Mouse (Mus musculus): ENCODE measurements around the gene Hsd17b12.

The Hsd17b12 gene

GRCm38 (mm10) chr2:94157592-94158519 is at the start of gene Hsd17b12:
Gene Hsd17b12, minus strand, starts transcription at chr2:94157964.
- DNase-seq: peak; percentile 100

DNA sequence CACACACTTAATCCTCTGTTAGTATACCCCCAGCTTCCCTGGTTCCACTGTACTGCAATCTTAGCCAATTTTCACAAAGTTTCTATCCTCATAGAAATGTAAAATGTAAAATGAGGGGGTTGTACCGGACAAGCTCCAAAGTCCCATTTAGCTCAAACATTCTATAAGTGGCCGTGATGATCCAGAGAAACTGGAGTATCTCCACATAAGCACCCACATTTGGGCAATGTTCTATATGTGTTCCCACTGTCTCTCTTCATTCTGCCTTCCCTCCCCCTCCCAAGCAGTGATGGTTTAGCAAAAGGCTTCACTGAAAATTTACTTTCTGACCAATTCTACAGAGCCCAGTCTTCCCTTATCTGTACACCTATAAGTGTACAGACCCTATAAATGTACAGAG is 27.1 kb upstream of the Hsd17b12 start:
- no peak for DNase-seq

DNA sequence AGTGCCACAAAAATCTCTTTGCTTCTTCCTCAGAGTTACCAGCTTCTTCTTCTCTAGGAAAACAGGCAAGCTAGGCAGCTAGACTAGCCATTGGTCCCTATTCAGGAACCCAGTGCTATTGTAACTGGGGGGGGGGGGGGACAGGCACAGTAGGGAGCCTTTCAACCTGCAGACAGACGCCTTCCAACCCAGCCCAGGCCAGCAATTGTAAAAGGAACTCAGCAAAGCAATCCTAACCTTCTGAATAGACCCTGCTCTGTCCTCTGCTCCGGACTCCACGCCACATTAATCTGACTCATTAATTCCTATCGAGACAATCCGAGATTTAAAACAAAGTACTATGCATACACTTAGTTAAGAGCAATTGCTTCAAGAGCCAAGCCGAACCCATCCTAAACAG is 26.4 kb upstream of the Hsd17b12 start:
- no peak for DNase-seq

DNA sequence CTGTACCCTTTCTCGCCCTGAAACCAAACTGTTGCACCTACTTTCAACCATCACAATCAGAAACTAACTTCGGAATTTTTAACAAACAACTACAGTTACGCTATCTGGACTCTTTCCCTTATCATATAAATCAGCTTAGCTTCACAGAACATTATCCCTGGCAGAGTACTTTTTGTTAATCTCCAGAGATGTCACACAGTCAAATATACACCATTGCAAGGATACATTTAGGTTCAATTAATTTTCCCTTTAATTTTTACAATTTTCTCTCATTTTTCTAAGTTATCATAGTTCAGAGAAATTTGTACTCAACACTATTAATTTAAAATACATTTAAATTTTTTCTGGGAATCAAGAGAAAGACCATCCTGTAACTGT is 21.3 kb upstream of the Hsd17b12 start:
- no peak for DNase-seq

DNA sequence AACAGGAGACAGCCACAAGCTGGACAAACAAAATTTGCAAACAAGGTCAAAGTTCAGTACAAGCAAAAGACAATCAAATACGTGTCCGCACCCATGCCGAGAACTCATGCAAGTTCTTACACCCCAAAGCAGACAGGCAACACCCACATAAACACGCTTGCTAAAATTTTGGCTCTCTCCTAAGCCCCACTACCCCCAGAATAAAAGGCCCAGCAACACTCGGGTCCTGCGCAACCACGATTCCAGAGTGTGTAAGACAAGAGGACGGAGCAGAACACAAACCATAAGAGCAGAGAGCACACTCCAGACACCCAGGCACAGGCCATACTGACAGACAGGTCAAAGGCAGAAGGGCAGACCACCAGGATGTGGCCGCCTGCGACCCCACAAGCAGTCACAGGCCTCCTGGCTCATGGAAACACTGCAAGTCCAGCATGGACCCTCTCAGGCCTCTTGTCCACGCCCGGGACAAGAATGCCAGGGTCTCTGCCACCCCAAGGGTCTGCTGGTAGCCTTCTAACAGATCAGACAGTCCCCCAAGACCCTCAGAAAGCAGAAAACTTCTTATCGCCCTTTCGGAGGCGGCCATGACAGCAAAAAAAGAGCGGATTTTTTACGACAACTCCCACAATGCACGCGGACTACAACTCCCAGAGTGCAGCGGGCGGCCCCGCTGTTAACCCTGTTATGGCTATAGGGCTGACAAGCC is 20.7 kb upstream of the Hsd17b12 start:
- DNase-seq: peak; percentile 86 to 88

- no peak for DNase-seq
These were observed 19.5 kb upstream of the Hsd17b12 start for GRCm38 (mm10) chr2:94177294-94177693.

- DNase-seq: no peak
These were observed 18.6 kb upstream of the Hsd17b12 start for GRCm38 (mm10) chr2:94176381-94176780.

- no peak for DNase-seq
These were observed 15.8 kb upstream of the Hsd17b12 start for GRCm38 (mm10) chr2:94173549-94173948.

- DNase-seq: no peak
These were observed 5.4 kb upstream of the Hsd17b12 start for GRCm38 (mm10) chr2:94163207-94163606.

GRCm38 (mm10) chr2:94162141-94162540 is 4.4 kb upstream of the Hsd17b12 start:
- DNase-seq: no peak

DNA sequence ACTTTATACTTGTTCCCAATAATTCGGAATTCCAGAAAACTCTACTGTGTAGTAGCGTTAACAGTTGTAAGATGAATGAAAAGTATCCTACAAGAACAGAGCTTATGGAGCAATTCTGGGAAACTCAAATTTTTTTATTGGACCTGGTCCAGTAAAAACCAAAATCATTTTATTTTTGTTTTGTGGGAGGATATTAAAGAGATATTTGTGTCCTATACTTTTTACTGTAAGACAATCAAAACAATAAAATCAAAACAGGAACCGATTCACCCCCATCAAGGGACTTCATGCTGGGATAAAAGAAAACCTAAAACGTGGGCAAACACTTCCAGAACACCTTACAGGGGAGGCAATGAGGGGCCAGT is 738 bp upstream of the Hsd17b12 start:
- no peak for DNase-seq

DNA sequence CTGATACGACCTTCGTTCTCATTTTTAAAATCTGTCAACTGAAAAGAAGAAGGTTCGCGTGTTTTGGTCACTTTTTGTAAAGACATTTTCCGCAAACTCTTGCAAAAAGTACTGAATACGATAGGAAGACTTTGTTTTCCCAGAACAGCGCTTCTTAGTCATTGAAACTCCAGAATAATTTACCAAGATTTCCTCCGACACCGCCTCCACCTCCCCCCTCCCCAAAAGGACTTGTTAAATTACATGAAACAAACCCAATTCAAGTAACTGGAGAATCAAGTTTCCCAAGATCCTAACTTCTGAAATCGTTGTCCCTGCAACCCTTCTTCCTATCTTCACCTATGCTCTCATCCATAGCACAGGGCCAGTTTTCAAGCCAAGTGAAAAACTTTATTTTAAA is 713 bp downstream of the Hsd17b12 start:
- DNase-seq: no peak

GRCm38 (mm10) chr2:94145146-94145542 is 12.6 kb downstream of the Hsd17b12 start:
- DNase-seq: no peak

- DNase-seq: no peak
These were observed 13.1 kb downstream of the Hsd17b12 start for GRCm38 (mm10) chr2:94144520-94145145.

DNA sequence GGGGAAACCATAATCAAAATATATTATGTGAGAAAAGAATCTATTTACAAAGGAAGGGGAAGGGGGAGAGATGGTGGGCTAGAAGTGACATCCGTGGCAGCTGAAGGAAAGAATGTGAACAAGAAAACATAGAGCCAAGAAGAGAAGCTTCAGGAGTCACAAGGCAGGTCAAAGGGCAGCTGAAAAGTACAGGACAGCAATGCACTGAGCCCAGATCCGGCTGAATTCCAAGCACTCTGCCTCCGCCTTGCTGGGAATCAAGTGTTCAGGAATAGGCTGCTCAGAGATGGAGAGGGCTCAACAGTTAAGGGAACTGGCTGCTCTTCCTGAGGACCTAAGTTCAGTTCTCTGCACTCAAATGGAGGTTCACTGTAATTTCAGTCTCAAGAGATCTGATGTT is 16.5 kb downstream of the Hsd17b12 start:
- no peak for DNase-seq

DNA sequence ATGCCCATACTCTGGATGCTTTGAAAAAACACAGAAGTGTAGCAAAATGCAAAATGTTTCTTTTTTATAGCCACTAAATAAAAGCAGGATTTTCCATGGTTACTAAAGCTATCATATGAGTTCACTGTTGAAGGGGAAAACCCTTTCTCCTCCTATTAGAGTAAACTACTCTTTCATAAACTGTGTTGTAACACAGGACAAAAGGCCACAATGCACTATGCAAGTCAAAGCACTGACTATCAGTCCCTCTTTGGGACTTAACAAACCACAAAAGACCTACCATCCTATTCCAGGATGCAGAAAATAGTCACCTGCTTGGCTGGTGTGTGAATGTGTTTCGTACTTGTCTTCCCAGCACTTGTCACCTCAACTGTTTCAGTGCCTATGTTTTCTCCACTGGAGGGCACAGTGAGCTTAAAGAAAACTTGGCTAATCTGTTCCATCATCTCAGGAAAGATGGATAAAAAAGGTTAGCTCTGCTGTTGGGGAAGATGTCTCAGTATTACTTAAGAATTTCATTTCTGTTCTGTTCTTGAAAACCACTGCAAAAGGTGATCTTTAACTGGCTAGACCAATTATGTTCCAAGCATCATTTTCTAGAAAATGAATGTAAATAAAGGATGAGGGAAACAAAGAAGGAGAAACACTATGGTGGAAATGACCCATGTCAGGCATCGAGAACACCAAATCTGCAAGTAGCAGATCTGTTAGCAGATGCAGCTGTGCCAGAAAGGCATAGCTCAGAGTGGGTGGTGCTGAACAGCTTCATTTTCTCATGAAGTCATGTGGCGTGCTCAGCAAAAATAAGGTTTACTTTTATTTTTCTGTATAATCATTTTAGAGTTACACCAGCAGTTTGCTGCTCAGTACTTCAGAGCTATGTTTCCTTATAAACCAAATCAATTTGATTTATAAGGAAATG is 19.0 kb downstream of the Hsd17b12 start:
- DNase-seq: no peak

GRCm38 (mm10) chr2:94136837-94137236 is 20.9 kb downstream of the Hsd17b12 start:
- DNase-seq: no peak

DNA sequence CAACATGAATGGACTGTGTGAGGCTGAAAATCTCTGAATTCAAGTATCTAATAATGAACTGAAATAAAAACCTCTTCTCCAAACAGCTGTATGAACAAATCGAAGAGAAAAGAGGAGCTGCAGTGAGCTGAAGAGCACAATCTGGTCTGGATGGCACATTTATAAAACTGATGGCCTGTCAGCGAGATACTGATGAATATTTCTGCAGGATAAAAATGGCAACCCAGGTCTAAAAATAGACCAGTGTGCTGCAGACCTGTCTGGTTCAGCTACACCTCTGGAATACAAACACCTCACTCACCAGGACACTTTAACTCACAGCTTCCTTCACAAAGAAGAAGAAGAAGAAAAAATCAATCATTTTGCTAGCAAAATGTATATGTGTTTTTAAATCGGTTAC is 29.3 kb downstream of the Hsd17b12 start:
- DNase-seq: no peak

GRCm38 (mm10) chr2:94122182-94123041 is 35.4 kb downstream of the Hsd17b12 start:
- no peak for DNase-seq

GRCm38 (mm10) chr2:94103758-94104157 is 54.0 kb downstream of the Hsd17b12 start:
- DNase-seq: no peak

GRCm38 (mm10) chr2:94089901-94090300 is 67.9 kb downstream of the Hsd17b12 start:
- no peak for DNase-seq

GRCm38 (mm10) chr2:94069482-94069881 is 88.3 kb downstream of the Hsd17b12 start:
- no peak for DNase-seq

All from lung, adult 18-20 months (tissue).